Mouse (Mus musculus) neutrophil, adult 65 days (primary cell): ENCODE measurements around the gene 1700017N19Rik. TPM values are rescaled to one million over a fixed set of nuclear protein-coding genes. Genes with fewer than 3 reads are reported as not detected.

Source experiments
- total RNA-seq: library from RNA; stranded (reverse); gene quantifications from 2 replicates; pipeline ENCODE4 v1.2.4, GENCODE M21; 2023

1700017N19Rik gene
- not detected in 2 replicates for total RNA-seq

GRCm38 (mm10) chr10:100590323-100590722, at the start of gene 1700017N19Rik, which contains the start of gene 4930430F08Rik:
Gene 1700017N19Rik, plus strand, starts transcription at chr10:100590484.
Gene 4930430F08Rik, minus strand, starts transcription at chr10:100590423.

Other genes with a start within 250 kb of the 1700017N19Rik start
- gene Gm4302, start 249.6 kb upstream of the 1700017N19Rik start, total RNA-seq = not detected in 2 replicates
- not detected in 2 replicates for gene Gm4303, start 244.5 kb upstream of the 1700017N19Rik start, total RNA-seq
- not detected in 2 replicates for gene Gm4305, start 239.4 kb upstream of the 1700017N19Rik start, total RNA-seq
- gene Gm4307, start 229.1 kb upstream of the 1700017N19Rik start, total RNA-seq = not detected in 2 replicates
- not detected in 2 replicates for gene Gm4312, start 207.9 kb upstream of the 1700017N19Rik start, total RNA-seq
- 3.3 and 4.1 TPM in 2 replicates for gene Tmtc3, start 103.1 kb upstream of the 1700017N19Rik start, total RNA-seq
- gene Cep290, start 102.9 kb upstream of the 1700017N19Rik start, total RNA-seq = 2.4 and 2.8 TPM in 2 replicates
- gene 4930430F08Rik, start 61 bp upstream of the 1700017N19Rik start, total RNA-seq = 1.5 and 1.8 TPM in 2 replicates